In genomic region chr1:130062105-130062504, GRCm38 (mm10) we compare ENCODE assay signal across 13 mouse cellular contexts.
"Had no signal": no experiment of that assay in that cellular context is flagged by ENCODE, and none has a peak within 500 bp of the region (broad histone marks: within the 10 kb centered on the region; RNA-seq: fewer than 3 reads in every experiment).

No protein-coding gene starts in this region.

- H3K27me3 ChIP-seq: kidney, embryonic 15.5 days; lung, embryonic 15.5 days; midbrain, embryonic 13.5 days; neural tube, embryonic 12.5 days had no signal

- H3K36me3 ChIP-seq: kidney, embryonic 15.5 days; limb, embryonic 10.5 days; lung, embryonic 15.5 days; midbrain, embryonic 13.5 days; neural tube, embryonic 12.5 days had no signal

- H3K4me1 ChIP-seq: kidney, embryonic 15.5 days; limb, embryonic 10.5 days; lung, embryonic 15.5 days; midbrain, embryonic 13.5 days; neural tube, embryonic 12.5 days had no signal

- ATAC-seq: intestine, embryonic 16.5 days; midbrain, embryonic 13.5 days had no signal

- H3K27ac ChIP-seq: kidney, embryonic 15.5 days; limb, embryonic 10.5 days; lung, embryonic 15.5 days; macrophage; midbrain, embryonic 13.5 days; neural tube, embryonic 12.5 days had no signal

- DNase-seq: kidney, adult 2 months; kidney, postnatal 14 days; lung, postnatal 14 days; right cerebral cortex, postnatal 14 days; thymus, postnatal 4 days had no signal

- H3K4me3 ChIP-seq: kidney, embryonic 15.5 days; limb, embryonic 10.5 days; lung, embryonic 15.5 days; midbrain, embryonic 13.5 days; myocyte; neural tube, embryonic 12.5 days had no signal

- H3K4me2 ChIP-seq: kidney, embryonic 15.5 days; lung, embryonic 15.5 days; midbrain, embryonic 13.5 days; neural tube, embryonic 12.5 days had no signal

- H3K9ac ChIP-seq: kidney, embryonic 15.5 days; lung, embryonic 15.5 days; midbrain, embryonic 13.5 days; neural tube, embryonic 12.5 days had no signal

- H3K9me3 ChIP-seq: kidney, embryonic 15.5 days; limb, embryonic 10.5 days; lung, embryonic 15.5 days; midbrain, embryonic 13.5 days; neural tube, embryonic 12.5 days had no signal
